Mouse (Mus musculus): ENCODE data around the gene Pter. TPM values are rescaled to one million over a fixed set of nuclear protein-coding genes. Genes with fewer than 3 reads are reported as not detected.

Gene Pter
- 27.2 and 29.2 TPM in 2 replicates for total RNA-seq (2012; rRNA removed)
- total RNA-seq (2014; rRNA removed) = 89.0 and 90.9 TPM in 2 replicates
- polyA plus RNA-seq (2012; ENCODE audit: insufficient read length, low read depth) = 53.7 and 54.9 TPM in 2 replicates

DNA sequence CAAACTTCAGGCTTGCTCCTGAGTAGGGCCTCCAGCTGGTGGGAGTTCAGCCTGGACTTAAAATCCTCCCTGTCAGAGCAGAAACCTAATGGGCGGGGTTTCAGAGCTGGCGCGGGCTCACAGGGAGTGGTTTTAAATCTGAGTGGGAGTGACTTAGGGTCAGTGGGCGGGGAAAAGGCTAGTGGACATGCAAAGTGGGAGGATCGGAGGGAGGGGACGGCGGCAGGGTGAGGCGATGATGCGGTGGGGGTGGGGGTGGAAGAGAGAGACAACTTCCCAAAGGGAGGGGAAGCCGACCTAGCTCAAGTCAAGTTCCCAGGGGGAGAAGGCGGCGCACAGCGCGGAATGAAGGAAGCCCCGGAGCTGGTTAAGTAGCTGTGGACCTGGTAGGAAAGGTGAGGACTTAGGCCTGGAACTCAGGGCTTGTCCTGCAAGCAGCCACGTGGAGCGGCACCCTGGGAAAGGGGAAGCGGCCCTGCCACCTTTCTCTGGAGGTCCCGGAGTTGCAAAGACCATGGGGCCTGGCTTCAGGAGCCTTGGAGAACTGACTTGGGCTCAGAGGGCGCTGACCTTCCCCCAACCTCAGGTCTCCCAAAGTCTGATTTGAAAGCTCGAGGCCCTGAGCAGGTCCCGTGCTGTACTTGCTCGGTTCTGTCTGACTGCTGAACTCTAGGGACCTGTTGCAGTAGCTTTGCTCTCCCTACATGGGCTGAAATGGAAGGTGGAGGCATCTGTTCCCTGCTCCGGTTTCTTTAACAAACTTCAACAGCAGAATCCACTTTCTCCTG is at the start of gene Pter:
Pter (plus strand) TSS at position 238 of the 788 bp plus-strand sequence.
- Histone ChIP-seq H3K79me2 (replicated peaks; ENCODE audit: control insufficient read depth, extremely low read depth, insufficient read depth, poor library complexity, severe bottlenecking) (peaks cover 2% of the 10 kb centered on the region; the same call in 1 of the 2 replicates), H3K4me3 (replicated peaks in 1 of 3; ENCODE audit: low read depth in 2 of 3, low read length in 2 of 3, poor library complexity in 1 of 3) (peak within 1 kb of the TSS; percentile 71 to 84 (median 82)), H3K9me3 (replicated peaks; ENCODE audit: low read length) (peaks cover 4% of the 10 kb centered on the region), H3K36me3 (replicated peaks in 1 of 2; ENCODE audit: control insufficient read depth in 1 of 2, insufficient read depth in 1 of 2, low read length in 1 of 2) (peaks cover 0 to 8% of the 10 kb centered on the region in 2 experiments), H3K27me3 (replicated peaks) (no peaks in the 10 kb centered on the region), H3K27ac (ENCODE audit: insufficient read depth, low read depth) (no peak within 1 kb of the TSS), H3K4me2 (ENCODE audit: insufficient read depth, low read depth, poor library complexity, severe bottlenecking) (peak within 1 kb of the TSS; percentile 95), H3K4me1 (ENCODE audit: control insufficient read depth in 1 of 2, insufficient read depth in 2 of 2) (peaks cover 5 to 38% of the 10 kb centered on the region in 2 experiments; a peak in 3 of 4 replicates), H3K9ac (ENCODE audit: insufficient read depth, low read depth) (peak within 1 kb of the TSS; percentile 80)
- DNase-seq (ENCODE audit: extremely low read depth) = peak; percentile 98
- dilution Hi-C loops (cut with MboI; ENCODE audit: extremely low pct_ligation_motif_present, extremely low pct_unique_long_range_greater_than_20kb, low sequenced_read_pairs) = no loop called here
- in situ Hi-C loops (cut with MboI; ENCODE audit: low pct_ligation_motif_present, low pct_unique_long_range_greater_than_20kb, low sequenced_read_pairs) = no loop called here
- TF ChIP-seq SIN3A (IDR thresholded peaks at IDR 0.05; ENCODE audit: low read length) (0 out of 2 replicates have a peak, but pooled peaks have one; percentile 28), ZKSCAN1 (IDR thresholded peaks at IDR 0.05; ENCODE audit: borderline replicate concordance, low read depth, low read length) (no peak), MYC (IDR thresholded peaks at IDR 0.05; ENCODE audit: low read depth, low read length) (peak; percentile 95), ELF1 (IDR thresholded peaks at IDR 0.05; ENCODE audit: low read depth, low read length) (no peak), JUN (IDR thresholded peaks at IDR 0.05; ENCODE audit: insufficient read depth, low read depth, low read length) (no peak), NELFE (IDR thresholded peaks at IDR 0.05; ENCODE audit: low read depth, low read length) (peak; percentile 71), ETS1 (conservative IDR thresholded peaks at IDR 0.05; ENCODE audit: low read depth, low read length) (no peak), POLR2AphosphoS2 (IDR thresholded peaks at IDR 0.05; ENCODE audit: low read depth, low read length) (no peak), MAZ (IDR thresholded peaks at IDR 0.05; ENCODE audit: low read depth, low read length) (peak; percentile 61; the same call in 1 of the 2 replicates), ZNF384 (IDR thresholded peaks at IDR 0.05; ENCODE audit: low read depth, low read length) (no peak), MAX (IDR thresholded peaks at IDR 0.05; ENCODE audit: low read length) (peak; percentile 90), NRF1 (IDR thresholded peaks at IDR 0.05; ENCODE audit: low read depth, low read length) (no peak), IRF4 (IDR thresholded peaks at IDR 0.05; ENCODE audit: low read depth, low read length) (0 out of 2 replicates have a peak, but pooled peaks have one; percentile 7), POLR2A (IDR thresholded peaks at IDR 0.05; ENCODE audit: low read depth, low read length) (peak; percentile 72), ZMIZ1 (IDR thresholded peaks at IDR 0.05; ENCODE audit: low read depth, low read length) (0 out of 2 replicates have a peak, but pooled peaks have one; percentile 40), TBP (conservative IDR thresholded peaks at IDR 0.05; ENCODE audit: low read depth, low read length) (0 out of 2 replicates have a peak, but pooled peaks have one; percentile 10), KAT2A (IDR thresholded peaks at IDR 0.05; ENCODE audit: insufficient replicate concordance, low read length) (0 out of 2 replicates have a peak, but pooled peaks have one; percentile 41), BHLHE40 (IDR thresholded peaks at IDR 0.05; ENCODE audit: low read depth, low read length) (0 out of 2 replicates have a peak, but pooled peaks have one; percentile 53), MXI1 (IDR thresholded peaks at IDR 0.05; ENCODE audit: low read depth, low read length) (peak; percentile 91), USF2 (conservative IDR thresholded peaks at IDR 0.05; ENCODE audit: low read depth, low read length) (no peak), CHD2 (IDR thresholded peaks at IDR 0.05; ENCODE audit: low read length) (peak; percentile 56), TCF12 (IDR thresholded peaks at IDR 0.05; ENCODE audit: low read depth, low read length) (peak; percentile 51; the same call in 1 of the 2 replicates), HCFC1 (IDR thresholded peaks at IDR 0.05; ENCODE audit: low read depth, low read length) (peak; percentile 15; the same call in 1 of the 2 replicates), EP300 (IDR thresholded peaks at IDR 0.05; ENCODE audit: low read length) (no peak), RAD21 (IDR thresholded peaks at IDR 0.05; ENCODE audit: low read depth, low read length) (no peak)

Data from CH12.LX (cell line).